Mouse (Mus musculus) spleen, postnatal 4 days (tissue): ENCODE measurements around the gene Tmem86b.
A peak's percentile ranks its signal among the peaks of the same experiment; 100 is the strongest.

Experiments used
- DNase-seq, 2 experiments: peaks; one replicate each; pipeline ENCODE4 v3.0.0; 2022; ENCODE audit warnings: low spot score in 2 of 2

Gene Tmem86b

DNA sequence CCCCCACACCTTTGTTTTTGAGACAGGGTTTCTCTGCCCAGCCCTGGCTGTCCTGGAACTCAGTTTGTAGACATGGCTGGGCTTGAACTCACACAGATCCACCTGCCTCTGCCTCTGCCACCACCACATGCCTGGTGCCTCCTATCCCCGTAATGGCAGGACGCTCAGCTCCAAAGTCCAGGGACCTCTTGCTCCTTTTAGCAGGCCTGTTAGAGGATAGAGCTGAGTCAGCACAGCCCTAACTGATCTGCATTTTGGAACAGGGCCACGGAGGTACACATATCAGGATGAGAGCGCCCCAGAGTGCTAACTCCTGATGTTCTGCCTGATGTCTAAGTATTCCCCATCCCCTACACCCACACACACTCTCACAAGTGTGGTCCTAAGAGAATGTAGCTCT is at the start of gene Tmem86b:
Tmem86b (minus strand) TSS at position 392 of the 400 bp plus-strand sequence.
- DNase-seq: peak; percentile 67 to 74

- no peak for DNase-seq
Measured at GRCm38 (mm10) chr7:4675200-4675599, 44.0 kb upstream of the Tmem86b start.

- no peak for DNase-seq
Measured at GRCm38 (mm10) chr7:4674114-4674731, 43.0 kb upstream of the Tmem86b start.

DNA sequence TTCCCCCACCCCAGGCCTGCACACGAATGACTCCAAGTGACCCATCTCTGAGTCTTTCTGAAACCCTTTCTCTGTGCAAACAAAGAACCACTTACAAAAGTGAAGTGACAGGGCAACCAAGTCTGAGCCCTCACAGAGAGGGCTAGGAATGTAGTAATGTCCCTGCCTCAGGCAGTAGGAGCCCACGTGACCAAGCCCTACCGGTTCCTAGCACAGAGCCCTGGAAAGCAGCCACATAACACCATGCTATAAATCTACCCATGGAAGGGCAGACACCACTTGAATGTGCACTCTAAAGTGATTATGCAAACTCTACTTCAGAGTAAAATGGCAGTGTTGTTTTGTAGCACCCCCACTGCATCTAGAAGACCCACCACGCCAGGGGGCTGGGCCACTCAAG is 40.7 kb upstream of the Tmem86b start:
- DNase-seq: no peak

DNA sequence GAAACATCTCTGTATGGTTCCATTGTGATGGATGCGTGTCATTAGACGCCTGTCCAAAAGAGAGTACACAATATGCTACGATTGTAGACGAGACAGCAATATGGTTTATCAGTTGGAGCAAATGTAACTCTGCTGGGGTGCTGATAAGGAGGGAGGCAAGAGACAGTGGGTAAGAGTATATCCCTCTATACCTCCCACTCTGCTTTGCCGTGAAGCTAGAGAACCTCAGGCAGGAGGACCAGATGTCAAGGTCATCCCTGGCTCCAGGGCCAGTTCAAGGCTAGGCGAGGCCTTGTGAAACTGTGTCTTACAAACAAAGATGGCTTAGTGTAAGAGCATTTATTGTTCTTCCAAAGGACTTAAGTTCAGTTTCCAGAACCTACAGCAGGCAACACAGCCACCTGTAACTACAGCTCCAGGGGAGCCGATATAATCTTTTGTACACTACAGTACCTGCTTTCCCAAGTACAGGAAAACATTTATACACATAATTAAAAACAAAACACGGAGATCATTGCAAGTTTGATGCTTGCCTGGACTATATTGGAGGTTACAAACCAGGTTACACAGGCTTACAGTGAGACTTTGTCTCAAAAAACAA is 39.5 kb upstream of the Tmem86b start:
- peak in 1 of 2 experiments; percentile 37 for DNase-seq

DNA sequence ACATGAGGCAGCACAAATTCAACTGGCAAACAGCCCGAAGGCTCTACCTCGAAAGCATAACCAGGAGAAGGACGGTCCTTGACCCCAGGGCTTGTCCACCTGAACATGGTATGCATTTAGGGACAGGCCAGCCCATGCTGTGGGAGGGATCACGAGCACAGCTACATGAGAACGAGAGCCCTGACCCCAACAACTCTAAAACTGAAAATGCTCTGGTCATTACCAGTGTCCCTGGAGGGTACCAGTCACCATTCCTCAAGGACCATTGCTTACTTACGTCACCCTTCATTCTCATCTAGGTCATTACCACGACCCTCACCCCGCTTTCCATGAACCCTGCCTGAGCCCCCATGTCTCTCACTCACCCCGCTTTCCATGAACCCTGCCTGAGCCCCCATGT is 37.9 kb upstream of the Tmem86b start:
- peak in 1 of 2 experiments; percentile 54 for DNase-seq

GRCm38 (mm10) chr7:4668506-4668905 is 37.3 kb upstream of the Tmem86b start:
- peak in 1 of 2 experiments; percentile 53 for DNase-seq

DNA sequence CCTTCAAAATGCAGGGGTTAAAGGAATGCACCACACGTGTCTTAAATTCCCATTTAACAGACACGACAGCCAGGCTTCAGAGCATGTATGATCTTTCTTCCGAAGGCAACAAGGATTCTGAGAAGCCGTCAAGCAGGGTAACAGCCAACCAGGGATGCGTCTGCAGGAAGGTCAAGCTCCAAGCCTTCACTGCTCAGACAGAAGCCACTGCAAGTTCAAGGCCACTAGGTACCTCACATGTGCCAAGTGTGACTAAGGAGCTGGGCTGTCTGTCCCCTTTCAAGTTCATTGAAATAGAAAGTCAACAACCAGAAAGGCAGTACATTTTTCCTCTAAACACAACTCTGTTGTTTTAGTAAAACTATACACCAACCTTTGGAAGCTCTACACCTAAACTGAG is 35.6 kb upstream of the Tmem86b start:
- DNase-seq: peak in 1 of 2 experiments; percentile 41

DNA sequence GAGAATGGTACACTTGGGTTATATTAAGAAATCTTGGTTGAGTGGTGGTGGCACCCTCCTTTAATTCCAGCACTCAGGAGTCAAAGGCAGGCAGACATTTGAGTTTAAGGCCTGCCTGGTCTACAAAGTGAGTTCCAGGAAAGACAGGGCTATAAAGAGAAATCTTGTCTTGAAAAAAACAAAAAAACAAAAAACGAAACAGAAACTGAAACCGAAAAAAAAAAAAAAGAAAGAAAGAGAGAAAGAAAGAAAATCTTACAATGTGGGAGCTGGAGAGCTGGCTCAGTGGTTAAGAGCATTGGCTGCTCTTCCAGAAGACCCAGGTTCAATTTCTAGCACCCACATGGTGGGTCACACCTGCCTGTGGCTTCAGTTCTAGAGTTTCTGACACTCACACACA is 32.5 kb upstream of the Tmem86b start:
- DNase-seq: no peak

- peak in 1 of 2 experiments; percentile 60 for DNase-seq
Measured at GRCm38 (mm10) chr7:4663179-4663578, 32.0 kb upstream of the Tmem86b start.

- DNase-seq: peak in 1 of 2 experiments; percentile 54
Measured at GRCm38 (mm10) chr7:4659911-4660443, 28.8 kb upstream of the Tmem86b start.

- peak; percentile 96 to 98 for DNase-seq
Measured at GRCm38 (mm10) chr7:4658912-4659551, 27.8 kb upstream of the Tmem86b start, which contains the start of gene Ppp6r1. Ppp6r1 (minus strand) TSS chr7:4659019.

- DNase-seq: peak in 1 of 2 experiments; percentile 25
Measured at GRCm38 (mm10) chr7:4658128-4658907, 27.1 kb upstream of the Tmem86b start.

DNA sequence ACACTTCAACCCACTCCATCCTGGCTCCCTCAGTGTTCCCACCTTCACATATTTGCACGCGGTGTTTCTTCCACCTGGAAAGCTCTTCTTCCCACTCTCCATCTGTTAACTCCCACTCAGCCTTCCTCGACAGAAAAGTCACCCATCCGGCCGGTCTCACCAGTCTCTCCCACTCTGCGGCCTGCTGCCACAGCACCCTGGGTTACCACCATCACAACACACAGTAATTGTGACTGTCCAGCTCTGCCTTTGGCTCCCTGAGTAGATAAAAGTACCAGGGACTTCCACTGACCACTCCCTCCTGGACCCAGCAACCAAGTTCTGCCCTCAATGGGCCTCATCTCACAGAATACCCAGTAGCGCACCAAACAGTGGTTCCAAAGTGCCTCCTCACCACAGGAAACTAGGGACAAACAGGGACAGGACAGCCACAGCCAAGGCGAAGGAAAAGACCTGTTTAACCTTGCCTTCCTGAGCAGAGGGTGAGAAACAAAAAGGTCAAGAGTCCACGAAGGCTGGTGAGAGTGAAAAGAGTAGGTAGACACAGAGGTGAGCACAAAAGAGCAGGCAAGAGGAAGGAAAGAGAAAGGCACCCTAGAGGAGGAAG is 26.4 kb upstream of the Tmem86b start:
- DNase-seq: peak in 1 of 2 experiments; percentile 68

DNA sequence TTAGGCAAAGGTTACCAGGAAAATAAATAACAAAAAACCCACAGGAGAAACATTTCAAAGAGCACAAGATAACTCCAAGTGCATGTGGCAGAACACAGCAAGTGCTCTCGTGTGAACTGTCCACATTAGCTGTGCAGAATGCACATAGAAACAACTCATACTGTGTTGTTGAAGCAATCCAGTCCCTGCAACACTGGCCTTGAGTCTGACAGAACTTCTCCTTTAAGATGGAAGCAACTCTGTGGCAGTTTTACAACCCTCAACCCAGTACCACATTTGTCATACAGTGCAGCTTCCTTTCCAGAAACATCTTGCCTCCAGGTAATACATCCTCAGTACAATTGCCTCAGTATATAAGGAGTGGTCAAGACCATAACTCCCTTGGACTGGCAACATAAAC is 25.6 kb upstream of the Tmem86b start:
- DNase-seq: no peak

- no peak for DNase-seq
Measured at GRCm38 (mm10) chr7:4655916-4656315, 24.7 kb upstream of the Tmem86b start.

DNA sequence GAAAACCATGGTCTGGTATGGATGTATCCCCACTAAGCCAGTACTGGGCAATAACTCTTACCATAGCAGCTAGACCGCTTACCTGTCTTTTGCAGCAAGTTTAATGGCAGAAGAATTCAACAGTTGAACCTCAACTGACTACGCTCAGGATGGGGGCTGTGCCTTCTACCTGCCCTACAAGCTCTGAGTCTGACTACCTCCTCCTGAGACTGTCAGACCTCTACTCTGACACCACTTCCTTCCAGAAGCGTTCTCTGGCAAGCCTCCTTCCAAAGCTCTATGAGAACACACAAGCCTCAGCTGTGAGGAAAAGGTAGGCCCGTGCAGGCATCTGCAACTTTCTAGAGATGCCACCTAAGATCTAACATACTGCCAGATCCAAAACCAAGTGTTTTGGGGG is 24.2 kb upstream of the Tmem86b start:
- DNase-seq: no peak

GRCm38 (mm10) chr7:4654221-4654620 is 23.0 kb upstream of the Tmem86b start:
- no peak for DNase-seq

DNA sequence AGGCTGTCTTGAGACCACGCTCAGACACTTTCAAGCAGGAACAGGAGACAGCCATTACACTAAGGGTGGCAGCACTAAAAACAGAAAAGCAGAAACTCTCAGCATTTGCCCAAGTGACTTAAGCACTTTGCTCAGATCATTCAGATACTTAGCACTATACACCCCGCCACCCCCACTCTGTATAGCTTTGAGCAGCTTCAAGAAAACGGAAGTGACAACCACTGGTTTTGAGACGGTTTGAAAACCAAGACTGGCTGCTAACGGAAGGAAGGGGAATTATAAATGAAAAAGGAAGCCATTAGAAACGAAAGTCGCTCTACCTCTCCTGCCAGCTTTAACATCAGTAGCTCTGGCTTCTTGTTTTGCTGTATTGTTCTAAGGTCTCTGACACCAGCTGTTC is 22.6 kb upstream of the Tmem86b start:
- peak in 1 of 2 experiments; percentile 65 for DNase-seq

- no peak for DNase-seq
Measured at GRCm38 (mm10) chr7:4653351-4653750, 22.1 kb upstream of the Tmem86b start.

- DNase-seq: no peak
Measured at GRCm38 (mm10) chr7:4652726-4653125, 21.5 kb upstream of the Tmem86b start.
